Mouse (Mus musculus) hindbrain, embryonic 16.5 days (tissue): ENCODE results near the gene Nkx2-5. TPM values are rescaled to one million over a fixed set of nuclear protein-coding genes. Genes with fewer than 3 reads are reported as not detected.

Experiments used
- ATAC-seq: fragments of 200-750 bp; cut with Nextera tagmentation; 2 replicates; pipeline ENCODE4 v1.8.0; 2017; ENCODE audit warnings: moderate TSS enrichment, moderate library complexity
- H3K27ac ChIP-seq: fragments of 300-500 bp; sonication (generic); 2 replicates; pipeline ENCODE4 v1.5.1; 2014; ENCODE audit warnings: low read depth, mild to moderate bottlenecking, control low read depth, low read length, moderate library complexity
- H3K27me3 ChIP-seq: fragments of 300-500 bp; sonication (generic); replicated peaks from 2 replicates; pipeline ENCODE4 v1.6.1; 2014; ENCODE audit warnings: low read length; ENCODE audit not compliant: control insufficient read depth, insufficient read depth
- H3K36me3 ChIP-seq: fragments of 300-500 bp; sonication (generic); 2 replicates; pipeline ENCODE4 v1.6.1; 2014; ENCODE audit warnings: mild to moderate bottlenecking, low read length, moderate library complexity, mixed read lengths; ENCODE audit not compliant: control insufficient read depth, insufficient read depth
- H3K4me1 ChIP-seq: fragments of 300-500 bp; sonication (generic); 2 replicates; pipeline ENCODE4 v1.6.1; 2014; ENCODE audit warnings: low read depth, low read length; ENCODE audit not compliant: control insufficient read depth, insufficient read depth
- H3K4me2 ChIP-seq: fragments of 300-500 bp; sonication (generic); 2 replicates; pipeline ENCODE4 v1.6.1; 2014; ENCODE audit warnings: mild to moderate bottlenecking, low read length, control low read depth, moderate library complexity
- H3K4me3 ChIP-seq: fragments of 300-500 bp; sonication (generic); 2 replicates; pipeline ENCODE4 v1.5.1; 2014; ENCODE audit warnings: mild to moderate bottlenecking, low read length, control low read depth, moderate library complexity
- H3K9ac ChIP-seq: fragments of 300-500 bp; sonication (generic); 2 replicates; pipeline ENCODE4 v1.6.1; 2014; ENCODE audit warnings: low read depth, mild to moderate bottlenecking, control low read depth, low read length, moderate library complexity
- H3K9me3 ChIP-seq: fragments of 300-500 bp; sonication (generic); 2 replicates; pipeline ENCODE4 v1.6.1; 2014; ENCODE audit warnings: mild to moderate bottlenecking, low read length, moderate library complexity; ENCODE audit not compliant: control insufficient read depth
- WGBS: fragments of 180-500 bp; shearing (Covaris S2); extraction: QIAGEN DNeasy Blood & Tissue Kit; methylation state at CpG from one replicate; pipeline ENCODE4 v1.1.7; 2014; 5-methylcytosine and 5-hydroxymethylcytosine counted together
- polyA plus RNA-seq: library from polyadenylated mRNA; unstranded; fragments of >200 nt; fragmentation: Nextera tagmentation; extraction: Ambion mirVana; gene quantifications from 2 replicates; pipeline ENCODE4 v1.2.1, GENCODE M21; 2015

Nkx2-5 gene
- polyA plus RNA-seq, 1 experiment from 2014 or later, result not detected

- H3K4me2 ChIP-seq, result no peak overlapping the region
- no peak overlapping the region for H3K27ac ChIP-seq
- no peak overlapping the region for H3K4me3 ChIP-seq
- no peaks in the 10 kb centered on the region for H3K27me3 ChIP-seq
- peaks cover 1% of the 10 kb centered on the region; the same call in 1 of the 2 replicates for H3K36me3 ChIP-seq
- H3K4me1 ChIP-seq, result no peaks in the 10 kb centered on the region
- ATAC-seq, result no peak
- no peaks in the 10 kb centered on the region for H3K9me3 ChIP-seq
- 71% methylated on average over 6 of the region's 6 CpGs for WGBS
- H3K9ac ChIP-seq, result no peak overlapping the region
These were observed 47.3 kb downstream of the Nkx2-5 start for GRCm38 (mm10) chr17:26797379-26798128.

- no peak overlapping the region for H3K4me2 ChIP-seq
- 82% methylated on average over 6 of the region's 7 CpGs for WGBS
- H3K9ac ChIP-seq, result no peak overlapping the region
- H3K9me3 ChIP-seq, result no peaks in the 10 kb centered on the region
- no peaks in the 10 kb centered on the region for H3K27me3 ChIP-seq
- H3K4me1 ChIP-seq, result no peaks in the 10 kb centered on the region
- no peak for ATAC-seq
- H3K27ac ChIP-seq, result no peak overlapping the region
- H3K36me3 ChIP-seq, result peaks cover 17% of the 10 kb centered on the region
- H3K4me3 ChIP-seq, result no peak overlapping the region
These were observed 49.4 kb downstream of the Nkx2-5 start for GRCm38 (mm10) chr17:26795386-26795785.

GRCm38 (mm10) chr17:26794744-26795143, 50.1 kb downstream of the Nkx2-5 start:
- H3K27me3 ChIP-seq, result no peaks in the 10 kb centered on the region

GRCm38 (mm10) chr17:26793068-26793765, 51.6 kb downstream of the Nkx2-5 start:
- Histone ChIP-seq H3K36me3 (peaks cover 29% of the 10 kb centered on the region), H3K4me3 (no peak overlapping the region), H3K4me2 (no peak overlapping the region), H3K9ac (no peak overlapping the region), H3K9me3 (no peaks in the 10 kb centered on the region), H3K4me1 (no peaks in the 10 kb centered on the region), H3K27me3 (no peaks in the 10 kb centered on the region), H3K27ac (no peak overlapping the region)
- ATAC-seq, result no peak
- WGBS, result 89% methylated on average over 5 of the region's 5 CpGs

More at GRCm38 (mm10) chr17:26794744-26795143, 50.1 kb downstream of the Nkx2-5 start:
- peaks cover 22% of the 10 kb centered on the region for H3K36me3 ChIP-seq
- 22% methylated on average over 3 of the region's 3 CpGs for WGBS
- H3K4me1 ChIP-seq, result no peaks in the 10 kb centered on the region
- H3K4me3 ChIP-seq, result no peak overlapping the region
- H3K27ac ChIP-seq, result no peak overlapping the region
- H3K4me2 ChIP-seq, result no peak overlapping the region
- H3K9me3 ChIP-seq, result no peaks in the 10 kb centered on the region
- no peak overlapping the region for H3K9ac ChIP-seq
- no peak for ATAC-seq

GRCm38 (mm10) chr17:26792096-26792495, 52.7 kb downstream of the Nkx2-5 start:
- H3K4me2 ChIP-seq, result no peak overlapping the region
- H3K27ac ChIP-seq, result no peak overlapping the region
- no peaks in the 10 kb centered on the region for H3K9me3 ChIP-seq
- no peak overlapping the region for H3K9ac ChIP-seq
- no peaks in the 10 kb centered on the region for H3K4me1 ChIP-seq
- H3K36me3 ChIP-seq, result peaks cover 30% of the 10 kb centered on the region
- no peak for ATAC-seq
- H3K4me3 ChIP-seq, result no peak overlapping the region
- H3K27me3 ChIP-seq, result no peaks in the 10 kb centered on the region
- 91% methylated on average over 15 of the region's 15 CpGs for WGBS

- WGBS, result 85% methylated on average over 7 of the region's 7 CpGs
- Histone ChIP-seq H3K9me3 (no peaks in the 10 kb centered on the region), H3K4me1 (no peaks in the 10 kb centered on the region), H3K36me3 (peaks cover 35% of the 10 kb centered on the region), H3K4me3 (no peak overlapping the region), H3K27ac (no peak overlapping the region), H3K27me3 (no peaks in the 10 kb centered on the region), H3K4me2 (no peak overlapping the region), H3K9ac (no peak overlapping the region)
- no peak for ATAC-seq
These were observed 53.2 kb downstream of the Nkx2-5 start for GRCm38 (mm10) chr17:26791580-26791979.

GRCm38 (mm10) chr17:26790269-26791214, 54.3 kb downstream of the Nkx2-5 start:
- WGBS, result 95% methylated on average over 11 of the region's 11 CpGs
- Histone ChIP-seq H3K27ac (no peak overlapping the region), H3K4me1 (no peaks in the 10 kb centered on the region), H3K27me3 (no peaks in the 10 kb centered on the region), H3K4me2 (no peak overlapping the region), H3K9ac (no peak overlapping the region), H3K4me3 (no peak overlapping the region), H3K36me3 (peaks cover 37% of the 10 kb centered on the region), H3K9me3 (no peaks in the 10 kb centered on the region)
- no peak for ATAC-seq

GRCm38 (mm10) chr17:26789460-26790268, 55.1 kb downstream of the Nkx2-5 start:
- H3K4me2 ChIP-seq, result no peak overlapping the region
- H3K27me3 ChIP-seq, result no peaks in the 10 kb centered on the region
- H3K36me3 ChIP-seq, result peaks cover 40% of the 10 kb centered on the region
- no peak overlapping the region for H3K27ac ChIP-seq
- no peaks in the 10 kb centered on the region for H3K9me3 ChIP-seq
- H3K9ac ChIP-seq, result no peak overlapping the region
- H3K4me3 ChIP-seq, result no peak overlapping the region
- 96% methylated on average over 8 of the region's 8 CpGs for WGBS
- ATAC-seq, result no peak
- H3K4me1 ChIP-seq, result no peaks in the 10 kb centered on the region
